Mouse (Mus musculus): ENCODE data around the gene Sertad2. TPM values are rescaled to one million over a fixed set of nuclear protein-coding genes. Genes with fewer than 3 reads are reported as not detected.

Gene Sertad2
- total and polyA plus RNA-seq, 3 experiments, result 5.9 to 13.1 (median 6.0) TPM

DNA sequence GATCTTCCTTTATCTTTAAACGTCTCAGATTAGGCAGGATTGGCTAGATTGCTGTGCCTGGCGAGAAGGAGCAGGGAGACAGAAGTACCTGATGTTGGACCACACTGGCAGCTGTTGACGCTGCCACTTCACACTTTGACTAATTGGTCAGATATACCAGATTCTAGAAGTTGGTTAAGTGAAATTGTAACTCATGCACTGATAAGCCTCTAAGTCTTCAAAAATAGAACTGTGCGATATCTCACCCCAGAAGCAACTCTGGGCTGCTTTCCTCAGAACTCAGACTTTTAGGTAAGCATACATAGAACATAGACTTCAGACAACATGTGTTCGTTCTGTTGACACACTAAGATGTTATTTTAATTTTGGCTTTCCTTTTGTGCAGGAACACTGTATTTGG lies 86.6 kb downstream of the Sertad2 start:
- Histone ChIP-seq H3K27ac (ENCODE audit: insufficient read depth, low read depth) (no peak overlapping the region), H3K27me3 (replicated peaks) (no peaks in the 10 kb centered on the region), H3K36me3 (replicated peaks in 1 of 2; ENCODE audit: control insufficient read depth in 1 of 2, insufficient read depth in 1 of 2, low read length in 1 of 2) (no peaks in the 10 kb centered on the region), H3K4me1 (ENCODE audit: control insufficient read depth in 1 of 2, insufficient read depth in 2 of 2) (peaks cover 5 to 21% of the 10 kb centered on the region in 2 experiments; a peak in 3 of 4 replicates), H3K79me2 (replicated peaks; ENCODE audit: control insufficient read depth, extremely low read depth, insufficient read depth, poor library complexity, severe bottlenecking) (peaks cover 11% of the 10 kb centered on the region), H3K4me2 (ENCODE audit: insufficient read depth, low read depth, poor library complexity, severe bottlenecking) (no peak overlapping the region), H3K4me3 (replicated peaks in 1 of 3; ENCODE audit: low read depth in 2 of 3, low read length in 2 of 3, poor library complexity in 1 of 3) (no peak overlapping the region), H3K9me3 (replicated peaks; ENCODE audit: low read length) (no peaks in the 10 kb centered on the region), H3K9ac (ENCODE audit: insufficient read depth, low read depth) (no peak overlapping the region)
- TF ChIP-seq CTCF (conservative IDR thresholded peaks at IDR 0.05 in 1 of 2, IDR thresholded peaks at IDR 0.05 in 1 of 2; ENCODE audit: low read depth in 2 of 2, low read length in 2 of 2) (no peak), USF1 (IDR thresholded peaks at IDR 0.05; ENCODE audit: low read depth, low read length) (no peak), RCOR1 (conservative IDR thresholded peaks at IDR 0.05; ENCODE audit: low read depth, low read length) (no peak), MAX (IDR thresholded peaks at IDR 0.05; ENCODE audit: low read length) (no peak), RAD21 (IDR thresholded peaks at IDR 0.05; ENCODE audit: low read depth, low read length) (no peak), UBTF (IDR thresholded peaks at IDR 0.05; ENCODE audit: low read depth, low read length) (no peak), SMC3 (IDR thresholded peaks at IDR 0.05; ENCODE audit: low read depth, low read length) (no peak), MXI1 (IDR thresholded peaks at IDR 0.05; ENCODE audit: low read depth, low read length) (no peak), MYC (IDR thresholded peaks at IDR 0.05; ENCODE audit: low read depth, low read length) (no peak), ZKSCAN1 (IDR thresholded peaks at IDR 0.05; ENCODE audit: borderline replicate concordance, low read depth, low read length) (no peak), NELFE (IDR thresholded peaks at IDR 0.05; ENCODE audit: low read depth, low read length) (no peak), ZC3H11A (IDR thresholded peaks at IDR 0.05; ENCODE audit: low read depth, low read length) (no peak), TCF12 (IDR thresholded peaks at IDR 0.05; ENCODE audit: low read depth, low read length) (no peak), BHLHE40 (IDR thresholded peaks at IDR 0.05; ENCODE audit: low read depth, low read length) (no peak), PAX5 (IDR thresholded peaks at IDR 0.05; ENCODE audit: low read length) (no peak)
- in situ Hi-C loops (cut with MboI; ENCODE audit: low pct_ligation_motif_present, low pct_unique_long_range_greater_than_20kb, low sequenced_read_pairs) (no loop called here), dilution Hi-C loops (cut with MboI; ENCODE audit: extremely low pct_ligation_motif_present, extremely low pct_unique_long_range_greater_than_20kb, low sequenced_read_pairs) (no loop called here)
- no peak for DNase-seq (ENCODE audit: extremely low read depth)

DNA sequence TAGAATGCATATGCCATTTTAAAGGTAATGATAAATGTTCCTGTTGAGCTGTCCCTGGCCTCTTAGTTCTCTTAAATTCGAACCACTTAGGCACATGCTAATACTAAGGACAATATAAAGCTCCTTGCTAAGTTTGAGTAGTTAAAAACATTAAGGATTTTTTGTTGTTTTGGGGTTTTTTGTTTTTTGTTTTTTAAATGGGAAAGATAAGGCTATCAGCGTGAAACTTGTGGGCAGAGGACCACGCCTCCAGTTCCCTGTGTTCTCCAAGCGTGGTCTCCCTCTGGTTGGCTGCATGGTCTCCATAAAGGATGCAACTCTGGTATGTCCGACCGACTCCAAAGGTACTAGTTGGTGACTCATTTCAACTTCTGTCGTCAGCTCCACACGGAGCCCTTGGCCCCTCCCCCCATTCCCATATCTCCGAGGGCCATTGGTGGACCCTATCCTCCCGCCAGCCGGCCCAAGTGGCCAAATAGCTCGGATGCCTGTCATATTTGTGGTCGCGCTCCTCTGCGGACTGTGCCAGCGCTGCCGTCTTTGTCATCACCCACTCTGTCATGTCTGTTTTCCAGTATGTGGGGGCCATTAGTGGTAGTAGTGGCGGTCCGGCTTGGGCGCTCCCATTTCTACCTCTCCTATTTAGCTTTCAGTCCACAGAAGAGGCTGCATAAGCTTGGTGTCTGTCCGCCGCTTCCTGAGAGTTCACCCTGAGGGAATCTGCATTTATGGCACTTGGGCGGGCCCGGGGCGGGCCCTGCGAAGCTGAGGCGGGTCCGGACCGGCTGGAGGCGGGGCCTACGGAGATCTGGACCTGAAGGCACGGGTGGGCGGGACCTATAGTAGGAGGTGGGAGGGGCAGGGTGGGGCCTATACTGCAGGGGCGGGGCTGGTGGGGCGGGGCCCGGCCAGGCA lies 88.2 kb downstream of the Sertad2 start:
- DNase-seq (ENCODE audit: extremely low read depth), result peak; percentile 96
- Histone ChIP-seq H3K36me3 (replicated peaks in 1 of 2; ENCODE audit: control insufficient read depth in 1 of 2, insufficient read depth in 1 of 2, low read length in 1 of 2) (peaks cover 0 to 2% of the 10 kb centered on the region in 2 experiments), H3K4me1 (ENCODE audit: control insufficient read depth in 1 of 2, insufficient read depth in 2 of 2) (peaks cover 7 to 37% of the 10 kb centered on the region in 2 experiments), H3K79me2 (replicated peaks; ENCODE audit: control insufficient read depth, extremely low read depth, insufficient read depth, poor library complexity, severe bottlenecking) (peaks cover 15% of the 10 kb centered on the region), H3K27me3 (replicated peaks) (no peaks in the 10 kb centered on the region), H3K4me2 (ENCODE audit: insufficient read depth, low read depth, poor library complexity, severe bottlenecking) (peak overlapping the region; percentile 35), H3K9me3 (replicated peaks; ENCODE audit: low read length) (no peaks in the 10 kb centered on the region), H3K27ac (ENCODE audit: insufficient read depth, low read depth) (peak overlapping the region; percentile 49), H3K9ac (ENCODE audit: insufficient read depth, low read depth) (peak overlapping the region; percentile 39), H3K4me3 (replicated peaks in 1 of 3; ENCODE audit: low read depth in 2 of 3, low read length in 2 of 3, poor library complexity in 1 of 3) (peak overlapping the region; percentile 52 to 81 (median 57))
- in situ Hi-C loops (cut with MboI; ENCODE audit: low pct_ligation_motif_present, low pct_unique_long_range_greater_than_20kb, low sequenced_read_pairs) (no loop called here), dilution Hi-C loops (cut with MboI; ENCODE audit: extremely low pct_ligation_motif_present, extremely low pct_unique_long_range_greater_than_20kb, low sequenced_read_pairs) (no loop called here)
- TF ChIP-seq NRF1 (IDR thresholded peaks at IDR 0.05; ENCODE audit: low read depth, low read length) (no peak; the same call in 1 of the 2 replicates), POLR2A (IDR thresholded peaks at IDR 0.05; ENCODE audit: low read depth, low read length) (peak; percentile 90), NELFE (IDR thresholded peaks at IDR 0.05; ENCODE audit: low read depth, low read length) (peak; percentile 61; the same call in 1 of the 2 replicates), UBTF (IDR thresholded peaks at IDR 0.05; ENCODE audit: low read depth, low read length) (no peak), EP300 (IDR thresholded peaks at IDR 0.05; ENCODE audit: low read length) (0 out of 2 replicates have a peak, but pooled peaks have one; percentile 13), IRF4 (IDR thresholded peaks at IDR 0.05; ENCODE audit: low read depth, low read length) (peak; percentile 50), TBP (conservative IDR thresholded peaks at IDR 0.05; ENCODE audit: low read depth, low read length) (peak; percentile 91), KAT2A (IDR thresholded peaks at IDR 0.05; ENCODE audit: insufficient replicate concordance, low read length) (no peak), CTCF (conservative IDR thresholded peaks at IDR 0.05 in 1 of 2, IDR thresholded peaks at IDR 0.05 in 1 of 2; ENCODE audit: low read depth in 2 of 2, low read length in 2 of 2) (no peak), BHLHE40 (IDR thresholded peaks at IDR 0.05; ENCODE audit: low read depth, low read length) (no peak), ZKSCAN1 (IDR thresholded peaks at IDR 0.05; ENCODE audit: borderline replicate concordance, low read depth, low read length) (no peak), ZMIZ1 (IDR thresholded peaks at IDR 0.05; ENCODE audit: low read depth, low read length) (peak; percentile 91), ETS1 (conservative IDR thresholded peaks at IDR 0.05; ENCODE audit: low read depth, low read length) (no peak), POLR2AphosphoS2 (IDR thresholded peaks at IDR 0.05; ENCODE audit: low read depth, low read length) (peak; percentile 80; the same call in 1 of the 2 replicates), MEF2A (IDR thresholded peaks at IDR 0.05; ENCODE audit: borderline replicate concordance, low read depth, low read length) (peak; percentile 24; the same call in 1 of the 2 replicates), SIN3A (IDR thresholded peaks at IDR 0.05; ENCODE audit: low read length) (0 out of 2 replicates have a peak, but pooled peaks have one; percentile 28), E2F4 (IDR thresholded peaks at IDR 0.05; ENCODE audit: insufficient replicate concordance, low read depth, low read length) (no peak), ELF1 (IDR thresholded peaks at IDR 0.05; ENCODE audit: low read depth, low read length) (peak; percentile 49; the same call in 1 of the 2 replicates)
